Mouse (Mus musculus): ENCODE data around the gene Dnase1l3. TPM values are rescaled to one million over a fixed set of nuclear protein-coding genes. Genes with fewer than 3 reads are reported as not detected.

Gene Dnase1l3
- polyA plus RNA-seq, 1 experiment from 2014 or later, result 0.08 TPM

GRCm38 (mm10) chr14:7975177-7975576 lies 19.2 kb downstream of the Dnase1l3 start:
- WGBS, result 70% methylated on average over 6 of the region's 6 CpGs
- no peaks in the 10 kb centered on the region for H3K9me3 ChIP-seq (ENCODE audit: control insufficient read depth, low read length)
- no peak overlapping the region for H3K27ac ChIP-seq (replicated peaks in 1 of 2; ENCODE audit: control insufficient read depth in 1 of 2, insufficient read depth in 1 of 2, low read depth in 2 of 2, low read length in 2 of 2)
- no peaks in the 10 kb centered on the region; the same call in 1 of the 2 replicates for H3K27me3 ChIP-seq (ENCODE audit: control insufficient read depth, insufficient read depth, low read length)
- no peak overlapping the region for H3K9ac ChIP-seq (ENCODE audit: low read length)
- no peaks in the 10 kb centered on the region for H3K36me3 ChIP-seq (ENCODE audit: control insufficient read depth, insufficient read depth, low read length)
- H3K4me1 ChIP-seq (ENCODE audit: control insufficient read depth in 2 of 2, insufficient read depth in 2 of 2, low read length in 2 of 2), result no peaks in the 10 kb centered on the region
- no peak overlapping the region for H3K4me3 ChIP-seq (ENCODE audit: control insufficient read depth in 1 of 2, insufficient read depth in 1 of 2, low read depth in 1 of 2, low read length in 2 of 2)
- H3K4me2 ChIP-seq (ENCODE audit: low read length), result no peak overlapping the region
- ATAC-seq (ENCODE audit: insufficient number of reproducible peaks, insufficient read depth, low FRiP score, low read depth), result no peak

DNA sequence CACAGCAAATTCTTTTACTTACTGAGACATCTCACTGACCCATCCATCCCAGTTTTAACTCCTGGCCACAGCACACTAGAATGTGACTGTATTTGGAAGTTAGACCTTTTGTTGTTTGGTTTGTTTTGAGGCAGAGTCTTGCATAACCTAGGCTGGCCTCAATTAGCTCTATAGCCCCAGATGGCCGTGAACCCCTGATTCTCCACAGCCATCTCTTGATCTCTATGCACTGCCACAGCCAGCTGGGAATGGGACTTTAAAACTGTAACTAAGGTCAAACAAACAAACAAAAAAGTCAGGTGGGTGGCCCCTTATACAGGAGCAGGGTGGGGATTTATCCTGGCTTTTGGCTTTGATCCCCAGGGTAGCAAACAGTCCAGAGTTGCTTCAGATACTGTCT lies 19.7 kb downstream of the Dnase1l3 start:
- Histone ChIP-seq H3K9ac (ENCODE audit: low read length) (no peak overlapping the region), H3K27ac (replicated peaks in 1 of 2; ENCODE audit: control insufficient read depth in 1 of 2, insufficient read depth in 1 of 2, low read depth in 2 of 2, low read length in 2 of 2) (no peak overlapping the region), H3K4me3 (ENCODE audit: control insufficient read depth in 1 of 2, insufficient read depth in 1 of 2, low read depth in 1 of 2, low read length in 2 of 2) (no peak overlapping the region), H3K4me2 (ENCODE audit: low read length) (no peak overlapping the region), H3K27me3 (ENCODE audit: control insufficient read depth, insufficient read depth, low read length) (no peaks in the 10 kb centered on the region), H3K9me3 (ENCODE audit: control insufficient read depth, low read length) (no peaks in the 10 kb centered on the region), H3K36me3 (ENCODE audit: control insufficient read depth, insufficient read depth, low read length) (no peaks in the 10 kb centered on the region), H3K4me1 (ENCODE audit: control insufficient read depth in 2 of 2, insufficient read depth in 2 of 2, low read length in 2 of 2) (no peaks in the 10 kb centered on the region)
- 81% methylated on average over 1 of the region's 1 CpGs for WGBS
- ATAC-seq (ENCODE audit: insufficient number of reproducible peaks, insufficient read depth, low FRiP score, low read depth), result no peak

DNA sequence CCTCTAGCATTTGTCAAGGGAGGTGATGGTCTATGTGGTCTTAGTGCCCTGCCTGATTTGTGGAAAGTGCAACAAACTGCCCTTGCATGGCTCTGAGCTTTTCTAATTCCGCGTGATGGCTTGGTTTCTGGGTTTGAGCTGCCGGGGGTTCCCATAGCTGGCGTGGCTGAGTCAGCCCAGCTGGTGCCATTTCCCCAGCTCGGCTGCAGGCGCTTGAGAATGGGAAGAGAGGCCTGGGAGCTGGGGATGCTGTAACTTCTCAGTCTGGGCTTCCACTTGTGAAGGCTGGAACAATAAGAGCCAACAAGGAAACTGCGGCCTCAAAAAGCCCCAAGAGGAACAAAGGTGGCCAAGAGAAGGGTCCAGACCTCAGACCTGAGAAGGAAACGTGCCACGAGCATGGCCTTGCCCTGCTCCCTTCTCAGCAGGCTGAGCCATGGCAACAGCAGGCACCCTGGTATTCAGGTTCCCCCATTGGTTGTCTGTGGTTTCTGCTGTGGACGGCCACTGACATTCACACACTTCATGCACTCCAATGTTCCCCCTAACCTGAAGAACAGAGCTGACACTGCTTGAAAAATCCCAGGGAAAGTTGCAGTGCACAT lies 22.4 kb downstream of the Dnase1l3 start:
- Histone ChIP-seq H3K9ac (ENCODE audit: low read length) (no peak overlapping the region), H3K27me3 (ENCODE audit: control insufficient read depth, insufficient read depth, low read length) (no peaks in the 10 kb centered on the region), H3K9me3 (ENCODE audit: control insufficient read depth, low read length) (no peaks in the 10 kb centered on the region), H3K27ac (replicated peaks in 1 of 2; ENCODE audit: control insufficient read depth in 1 of 2, insufficient read depth in 1 of 2, low read depth in 2 of 2, low read length in 2 of 2) (no peak overlapping the region), H3K4me1 (ENCODE audit: control insufficient read depth in 2 of 2, insufficient read depth in 2 of 2, low read length in 2 of 2) (no peaks in the 10 kb centered on the region), H3K36me3 (ENCODE audit: control insufficient read depth, insufficient read depth, low read length) (no peaks in the 10 kb centered on the region), H3K4me2 (ENCODE audit: low read length) (no peak overlapping the region), H3K4me3 (ENCODE audit: control insufficient read depth in 1 of 2, insufficient read depth in 1 of 2, low read depth in 1 of 2, low read length in 2 of 2) (no peak overlapping the region)
- ATAC-seq (ENCODE audit: insufficient number of reproducible peaks, insufficient read depth, low FRiP score, low read depth), result no peak
- 66% methylated on average over 10 of the region's 10 CpGs for WGBS

DNA sequence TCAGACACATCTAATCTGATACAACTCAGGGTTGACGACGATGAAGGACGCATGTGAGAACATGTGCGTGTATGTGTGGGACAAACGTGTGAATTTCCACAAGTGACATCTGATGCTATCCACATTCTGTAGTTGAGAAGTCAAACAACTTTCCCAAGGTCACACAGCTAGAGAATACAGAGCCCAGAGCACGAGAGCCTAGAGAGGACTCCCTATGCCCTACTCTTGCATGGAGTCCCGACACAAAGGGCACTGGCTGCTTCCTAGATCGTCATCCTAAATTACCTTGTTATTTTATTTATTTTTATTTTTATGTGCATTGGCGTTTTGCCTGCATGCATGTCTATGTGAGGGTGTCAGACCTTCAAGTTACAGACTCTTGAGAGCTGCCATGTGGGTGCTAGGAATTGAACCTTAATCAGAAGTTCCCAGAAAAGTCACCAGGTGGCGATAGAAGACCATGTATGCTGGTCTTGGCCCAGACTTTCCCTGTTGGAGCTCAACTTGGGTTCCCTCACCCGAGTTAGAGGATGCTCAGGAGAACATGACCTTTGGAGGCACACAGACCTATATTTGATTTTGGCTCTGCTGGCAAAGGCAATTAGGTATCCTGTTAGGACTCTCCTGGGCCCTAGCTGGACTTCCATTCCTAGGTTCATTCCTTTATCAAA lies 30.0 kb downstream of the Dnase1l3 start:
- 51% methylated on average over 11 of the region's 11 CpGs for WGBS
- H3K4me2 ChIP-seq (ENCODE audit: low read length), result no peak overlapping the region
- no peak overlapping the region for H3K9ac ChIP-seq (ENCODE audit: low read length)
- no peak for ATAC-seq (ENCODE audit: insufficient number of reproducible peaks, insufficient read depth, low FRiP score, low read depth)
- H3K4me1 ChIP-seq (ENCODE audit: control insufficient read depth in 2 of 2, insufficient read depth in 2 of 2, low read length in 2 of 2), result peaks cover 6 to 8% of the 10 kb centered on the region in 2 experiments; a peak in 2 of 4 replicates
- H3K27ac ChIP-seq (replicated peaks in 1 of 2; ENCODE audit: control insufficient read depth in 1 of 2, insufficient read depth in 1 of 2, low read depth in 2 of 2, low read length in 2 of 2), result no peak overlapping the region
- H3K27me3 ChIP-seq (ENCODE audit: control insufficient read depth, insufficient read depth, low read length), result no peaks in the 10 kb centered on the region
- no peaks in the 10 kb centered on the region for H3K36me3 ChIP-seq (ENCODE audit: control insufficient read depth, insufficient read depth, low read length)
- H3K9me3 ChIP-seq (ENCODE audit: control insufficient read depth, low read length), result no peaks in the 10 kb centered on the region
- H3K4me3 ChIP-seq (ENCODE audit: control insufficient read depth in 1 of 2, insufficient read depth in 1 of 2, low read depth in 1 of 2, low read length in 2 of 2), result no peak overlapping the region

- H3K4me2 ChIP-seq (ENCODE audit: low read length), result no peak overlapping the region
- no peak for ATAC-seq (ENCODE audit: insufficient number of reproducible peaks, insufficient read depth, low FRiP score, low read depth)
- no peaks in the 10 kb centered on the region for H3K27me3 ChIP-seq (ENCODE audit: control insufficient read depth, insufficient read depth, low read length)
- H3K36me3 ChIP-seq (ENCODE audit: control insufficient read depth, insufficient read depth, low read length), result no peaks in the 10 kb centered on the region
- no peak overlapping the region for H3K4me3 ChIP-seq (ENCODE audit: control insufficient read depth in 1 of 2, insufficient read depth in 1 of 2, low read depth in 1 of 2, low read length in 2 of 2)
- WGBS, result 57% methylated on average over 7 of the region's 7 CpGs
- H3K27ac ChIP-seq (replicated peaks in 1 of 2; ENCODE audit: control insufficient read depth in 1 of 2, insufficient read depth in 1 of 2, low read depth in 2 of 2, low read length in 2 of 2), result no peak overlapping the region
- no peak overlapping the region for H3K9ac ChIP-seq (ENCODE audit: low read length)
- peaks cover 8 to 10% of the 10 kb centered on the region in 2 experiments; a peak in 2 of 4 replicates for H3K4me1 ChIP-seq (ENCODE audit: control insufficient read depth in 2 of 2, insufficient read depth in 2 of 2, low read length in 2 of 2)
- no peaks in the 10 kb centered on the region for H3K9me3 ChIP-seq (ENCODE audit: control insufficient read depth, low read length)
Measured at GRCm38 (mm10) chr14:7963160-7963559, 31.2 kb downstream of the Dnase1l3 start.

- WGBS, result 85% methylated on average over 2 of the region's 2 CpGs
- no peak for ATAC-seq (ENCODE audit: insufficient number of reproducible peaks, insufficient read depth, low FRiP score, low read depth)
- no peaks in the 10 kb centered on the region for H3K27me3 ChIP-seq (ENCODE audit: control insufficient read depth, insufficient read depth, low read length)
- H3K4me1 ChIP-seq (ENCODE audit: control insufficient read depth in 2 of 2, insufficient read depth in 2 of 2, low read length in 2 of 2), result peaks cover 8 to 10% of the 10 kb centered on the region in 2 experiments; a peak in 2 of 4 replicates
- no peaks in the 10 kb centered on the region for H3K36me3 ChIP-seq (ENCODE audit: control insufficient read depth, insufficient read depth, low read length)
- no peaks in the 10 kb centered on the region for H3K9me3 ChIP-seq (ENCODE audit: control insufficient read depth, low read length)
- no peak overlapping the region for H3K4me2 ChIP-seq (ENCODE audit: low read length)
- no peak overlapping the region for H3K4me3 ChIP-seq (ENCODE audit: control insufficient read depth in 1 of 2, insufficient read depth in 1 of 2, low read depth in 1 of 2, low read length in 2 of 2)
- H3K9ac ChIP-seq (ENCODE audit: low read length), result no peak overlapping the region
- no peak overlapping the region for H3K27ac ChIP-seq (replicated peaks in 1 of 2; ENCODE audit: control insufficient read depth in 1 of 2, insufficient read depth in 1 of 2, low read depth in 2 of 2, low read length in 2 of 2)
Measured at GRCm38 (mm10) chr14:7962626-7963025, 31.7 kb downstream of the Dnase1l3 start.

DNA sequence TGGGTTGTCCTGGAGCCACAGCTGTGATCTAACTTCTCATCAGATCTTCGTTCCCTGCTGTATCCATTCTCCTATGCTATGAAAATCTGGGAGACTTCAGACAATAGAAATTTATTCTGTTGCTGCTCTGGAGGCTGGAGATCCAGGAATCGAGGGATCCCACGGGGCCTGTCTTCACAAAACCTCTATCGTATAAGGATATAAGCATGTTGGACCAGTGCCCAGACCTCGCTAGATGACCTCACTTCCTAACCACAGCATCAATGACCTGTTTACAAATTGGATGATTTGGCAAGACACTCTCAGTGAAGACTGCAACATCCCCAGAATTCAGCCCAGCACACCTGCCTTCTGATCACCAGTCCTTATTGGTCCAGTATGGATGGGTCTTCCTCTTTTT lies 32.7 kb downstream of the Dnase1l3 start:
- Histone ChIP-seq H3K36me3 (ENCODE audit: control insufficient read depth, insufficient read depth, low read length) (no peaks in the 10 kb centered on the region), H3K4me1 (ENCODE audit: control insufficient read depth in 2 of 2, insufficient read depth in 2 of 2, low read length in 2 of 2) (peaks cover 8 to 12% of the 10 kb centered on the region in 2 experiments; a peak in 2 of 4 replicates), H3K9me3 (ENCODE audit: control insufficient read depth, low read length) (no peaks in the 10 kb centered on the region), H3K9ac (ENCODE audit: low read length) (no peak overlapping the region), H3K4me3 (ENCODE audit: control insufficient read depth in 1 of 2, insufficient read depth in 1 of 2, low read depth in 1 of 2, low read length in 2 of 2) (no peak overlapping the region), H3K27me3 (ENCODE audit: control insufficient read depth, insufficient read depth, low read length) (no peaks in the 10 kb centered on the region), H3K27ac (replicated peaks in 1 of 2; ENCODE audit: control insufficient read depth in 1 of 2, insufficient read depth in 1 of 2, low read depth in 2 of 2, low read length in 2 of 2) (0 out of 4 replicates have a peak overlapping the region, but pooled peaks of 1 of the 2 experiments have one; percentile 10), H3K4me2 (ENCODE audit: low read length) (no peak overlapping the region)
- WGBS, result 26% methylated on average over 5 of the region's 5 CpGs
- ATAC-seq (ENCODE audit: insufficient number of reproducible peaks, insufficient read depth, low FRiP score, low read depth), result no peak

Data from heart, embryonic 14.5 days (tissue).